Mouse (Mus musculus): ENCODE results near the gene Mecom.

Mecom gene

GRCm38 (mm10) chr3:30009596-30009995 is 538.2 kb downstream of the Mecom start:
- POLR2A ChIA-PET = no interaction called here

GRCm38 (mm10) chr3:30004888-30005405 is 542.9 kb downstream of the Mecom start:
- ChIA-PET POLR2A (no interaction called here), CTCF (interaction anchor here in 1 of 4 experiments (1.1 kb wide), 1 partner anchor 10 kb away, joined by 8 read pairs; no protein-coding TSS in a partner anchor)

More at GRCm38 (mm10) chr3:30009596-30009995, 538.2 kb downstream of the Mecom start:
- CTCF ChIA-PET = no interaction called here

DNA sequence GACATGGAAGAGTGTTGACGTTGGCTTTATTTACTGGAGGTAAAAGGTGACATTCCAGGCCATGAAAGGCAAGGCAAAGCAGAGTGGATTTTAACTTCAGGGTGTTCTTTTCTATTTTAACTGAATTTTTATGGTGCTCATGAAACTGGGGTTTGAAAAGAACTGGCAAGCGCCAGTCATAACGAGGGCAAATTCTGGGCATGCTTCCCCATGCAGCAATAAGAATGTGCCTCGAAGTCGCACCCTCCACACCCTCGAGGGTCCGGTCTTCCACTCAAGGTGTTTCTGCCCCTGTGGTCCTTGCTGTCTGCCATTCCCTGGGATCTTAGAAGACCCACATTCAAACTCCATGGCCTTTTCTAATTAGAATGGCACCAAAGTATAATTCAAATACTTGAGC is 547.5 kb downstream of the Mecom start:
- CTCF ChIA-PET = no interaction called here
- POLR2A ChIA-PET = no interaction called here

DNA sequence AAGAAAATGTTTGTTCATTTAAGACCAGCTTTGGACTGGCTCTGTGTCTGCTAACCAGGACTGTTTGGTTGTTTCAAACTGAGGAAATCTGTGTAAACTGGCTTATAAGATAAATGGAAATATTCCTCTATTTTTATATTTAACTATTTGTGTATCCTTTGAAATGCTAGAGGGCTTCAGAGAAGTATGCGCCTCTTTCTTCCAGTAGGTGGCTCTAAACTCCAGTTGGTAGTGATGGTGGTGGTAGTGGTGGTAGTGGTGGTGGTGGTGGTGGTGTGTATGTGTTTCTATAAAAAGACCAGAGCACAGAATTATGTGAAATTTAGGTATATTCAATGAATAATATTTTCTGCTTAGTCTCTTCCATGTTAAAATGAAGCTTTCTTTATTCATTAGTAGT is 548.8 kb downstream of the Mecom start:
- ChIA-PET CTCF (interaction anchor here in 1 of 4 experiments (1.0 kb wide), 1 partner anchor 16 kb away, joined by 3 read pairs; no protein-coding TSS in a partner anchor), POLR2A (no interaction called here)

GRCm38 (mm10) chr3:29997068-29997467 is 550.7 kb downstream of the Mecom start:
- CTCF ChIA-PET = interaction anchor here in 2 of 4 experiments (0.5 to 0.8 kb wide), 4 partner anchors 96 to 514 kb away, joined by 3 read pairs; no protein-coding TSS in a partner anchor

DNA sequence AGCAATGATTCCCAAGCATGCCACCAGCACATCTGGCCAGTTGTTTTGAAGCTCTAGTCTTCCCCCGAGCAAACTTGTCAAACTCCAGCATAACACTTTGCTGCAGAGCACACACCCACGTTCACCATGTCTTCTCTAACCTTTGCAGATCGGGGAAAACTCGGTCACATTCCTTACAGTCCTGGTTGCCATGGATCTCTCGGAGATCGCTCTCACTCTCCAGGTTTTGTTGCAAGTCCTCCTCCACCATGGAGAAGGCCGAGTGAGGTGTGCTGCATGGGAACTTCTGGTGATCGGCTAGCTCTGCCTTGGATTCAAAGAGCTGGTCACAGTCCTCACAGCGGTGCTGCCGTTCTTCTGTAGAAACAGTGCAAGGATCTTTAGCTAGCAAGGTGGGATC is 554.5 kb downstream of the Mecom start:
- ChIA-PET CTCF (no interaction called here), POLR2A (interaction anchor here in 1 of 4 experiments (0.6 kb wide), 1 partner anchor 34 kb away, joined by 4 read pairs; no protein-coding TSS in a partner anchor)

More at GRCm38 (mm10) chr3:29997068-29997467, 550.7 kb downstream of the Mecom start:
- POLR2A ChIA-PET = no interaction called here

DNA sequence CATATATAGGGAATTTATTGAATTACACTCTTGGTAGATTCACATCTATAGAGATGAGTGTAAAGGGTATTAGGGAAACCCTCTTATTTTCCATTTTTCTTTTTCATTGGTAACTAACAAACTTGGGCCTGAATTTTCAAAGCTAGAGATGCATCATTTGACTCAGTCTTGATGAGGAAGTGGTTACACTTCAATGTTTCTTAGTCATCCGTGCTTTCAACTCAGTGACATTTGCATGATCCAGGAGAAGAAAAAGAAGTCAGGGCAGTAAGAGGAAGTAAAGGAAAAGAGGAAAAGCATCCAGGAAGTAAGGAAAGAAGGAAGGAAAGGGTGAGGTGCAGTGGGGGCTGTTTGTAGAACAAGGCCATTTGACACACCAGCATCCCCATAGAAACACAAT is 556.3 kb downstream of the Mecom start:
- CTCF ChIA-PET = no interaction called here
- POLR2A ChIA-PET = interaction anchor here in 1 of 4 experiments (0.6 kb wide), 1 partner anchor 113 kb away, joined by 3 read pairs; no protein-coding TSS in a partner anchor

DNA sequence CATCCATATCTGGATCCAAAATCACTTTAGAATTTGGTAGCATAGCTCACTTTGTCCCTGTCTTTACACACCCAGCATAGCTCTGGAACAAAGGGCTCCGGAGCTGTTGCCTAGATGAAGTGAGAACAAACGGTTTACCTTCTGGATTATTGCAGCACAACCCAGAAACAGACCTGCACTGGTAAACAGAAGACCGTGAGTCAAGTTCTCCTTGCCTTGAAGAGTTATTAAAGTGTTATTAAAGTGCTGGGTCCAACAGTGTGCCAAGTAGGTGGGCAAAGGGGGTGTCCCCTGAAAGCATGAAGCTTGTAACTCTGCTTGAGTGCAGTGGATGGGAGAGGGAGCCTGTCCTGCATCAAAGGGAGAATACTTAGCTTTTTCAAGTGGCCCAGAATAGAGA is 563.4 kb downstream of the Mecom start:
- CTCF ChIA-PET = no interaction called here
- POLR2A ChIA-PET = interaction anchor here in 1 of 4 experiments (0.6 kb wide), 1 partner anchor 489 kb away, joined by 3 read pairs; no protein-coding TSS in a partner anchor

DNA sequence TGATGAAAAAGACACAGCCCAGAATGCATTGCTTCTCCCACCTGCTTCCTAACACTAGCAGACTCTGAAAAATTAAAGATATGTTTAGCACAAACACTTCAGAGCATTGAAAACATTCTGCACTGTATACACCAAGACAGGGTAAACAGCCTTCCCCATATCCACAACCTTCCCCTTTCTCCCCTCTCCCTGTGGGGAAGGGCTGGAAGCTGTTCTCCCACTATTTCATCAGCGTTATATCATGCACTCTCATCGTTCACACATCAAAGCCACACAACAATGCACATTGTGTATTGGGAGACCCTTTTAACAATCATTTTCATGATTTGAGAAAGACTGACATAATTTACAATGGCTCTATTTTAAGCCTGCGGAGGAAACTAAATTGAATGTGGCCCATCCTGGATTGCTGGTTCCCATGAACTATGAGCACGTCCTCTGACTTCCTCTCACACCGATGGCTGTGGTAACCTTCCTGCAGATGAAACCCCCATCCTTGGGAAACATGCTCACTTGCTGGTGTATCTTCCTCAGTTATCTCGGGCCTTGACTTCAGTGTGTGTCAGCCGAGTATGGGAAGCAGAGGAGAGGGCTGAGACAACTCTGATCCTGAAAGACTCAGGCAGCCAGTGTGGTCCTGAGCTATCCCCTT is 566.4 kb downstream of the Mecom start:
- POLR2A ChIA-PET = no interaction called here
- CTCF ChIA-PET = no interaction called here

GRCm38 (mm10) chr3:29980531-29980930 is 567.3 kb downstream of the Mecom start:
- ChIA-PET CTCF (no interaction called here), POLR2A (no interaction called here)

DNA sequence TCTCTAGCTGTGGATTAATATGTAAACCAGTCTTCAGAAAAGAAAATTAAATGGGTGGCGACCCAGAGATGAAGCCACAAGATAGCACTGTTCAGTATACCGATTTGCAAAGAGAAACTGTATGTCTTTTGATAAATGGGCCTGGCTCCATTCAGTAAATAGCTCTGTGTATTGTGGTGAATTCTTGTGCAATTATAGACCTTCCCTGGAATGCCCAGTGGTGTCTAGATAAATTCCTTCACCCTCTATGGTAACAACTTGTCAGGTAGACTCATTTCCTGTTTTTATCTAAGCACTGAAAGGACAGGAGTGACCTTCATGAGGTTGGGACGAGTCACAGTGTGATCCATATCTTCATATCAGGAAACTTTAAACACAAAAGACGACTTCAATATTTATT is 571.2 kb downstream of the Mecom start:
- CTCF ChIA-PET = no interaction called here

GRCm38 (mm10) chr3:29968433-29968949 is 579.3 kb downstream of the Mecom start:
- CTCF ChIA-PET = no interaction called here
- POLR2A ChIA-PET = no interaction called here

More for the DNA sequence above, 571.2 kb downstream of the Mecom start:
- POLR2A ChIA-PET = no interaction called here

- POLR2A ChIA-PET = no interaction called here
Measured at GRCm38 (mm10) chr3:29963953-29964352, 583.9 kb downstream of the Mecom start.

DNA sequence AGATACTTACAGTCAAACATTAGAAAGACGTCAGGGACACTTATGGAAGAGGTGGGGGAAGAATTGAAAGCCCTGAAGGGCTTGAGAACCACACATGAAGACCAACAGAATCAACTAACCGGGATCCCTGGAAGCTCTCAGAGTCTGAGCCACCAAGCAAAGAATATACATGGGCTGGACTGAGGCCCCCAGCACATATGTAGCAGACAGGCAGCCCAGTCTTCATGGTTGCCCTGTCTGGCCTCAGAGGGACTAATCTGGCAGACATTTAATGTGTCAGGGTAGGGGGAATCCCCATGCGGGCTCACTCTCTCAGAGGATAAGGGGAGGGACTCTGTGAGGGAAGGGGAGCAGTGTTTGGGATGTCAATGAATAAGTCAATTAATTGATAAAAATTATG is 584.4 kb downstream of the Mecom start:
- ChIA-PET POLR2A (no interaction called here), CTCF (no interaction called here)

More at GRCm38 (mm10) chr3:29963953-29964352, 583.9 kb downstream of the Mecom start:
- CTCF ChIA-PET = no interaction called here

DNA sequence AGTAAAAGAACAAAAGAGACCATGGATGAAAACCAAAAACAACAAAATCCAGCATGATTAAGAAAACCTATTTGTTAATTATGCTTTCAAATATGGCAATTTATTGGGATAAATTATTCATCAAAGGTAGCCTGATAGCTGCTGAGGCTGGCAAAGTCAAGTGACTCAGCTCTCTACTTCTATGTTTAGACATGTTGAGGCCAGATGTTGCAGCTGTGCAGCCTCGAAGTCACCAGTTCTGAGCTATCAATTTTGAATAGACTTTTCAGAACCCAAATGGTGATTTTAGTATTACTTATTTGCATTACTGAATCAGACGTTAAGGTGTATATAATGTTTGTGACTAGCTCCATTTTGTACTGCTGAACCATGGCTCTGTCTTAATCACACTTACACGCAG is 588.8 kb downstream of the Mecom start:
- ChIA-PET CTCF (no interaction called here), POLR2A (interaction anchor here in 1 of 4 experiments (0.6 kb wide), 1 partner anchor 34 kb away, joined by 4 read pairs; no protein-coding TSS in a partner anchor)

GRCm38 (mm10) chr3:29957365-29958236 is 590.2 kb downstream of the Mecom start:
- POLR2A ChIA-PET = no interaction called here

DNA sequence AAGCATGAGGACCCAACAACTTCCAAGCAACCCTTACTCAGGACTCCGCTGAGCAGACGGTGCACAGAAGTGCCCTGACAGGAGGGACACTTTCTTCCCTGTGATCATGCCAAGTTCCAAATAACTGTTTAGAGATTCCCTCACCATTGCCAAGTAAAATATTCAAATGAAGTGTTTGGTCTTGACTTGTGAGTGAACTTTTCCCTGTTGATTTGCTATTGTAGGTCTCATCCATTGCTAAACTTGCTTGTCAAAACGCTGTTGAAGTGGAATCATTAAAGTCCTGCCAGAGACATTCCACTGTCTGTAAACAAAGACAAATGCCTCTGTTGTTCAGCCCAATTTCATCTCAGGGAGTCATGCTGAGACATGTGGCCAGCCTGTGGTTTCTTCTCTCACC is 594.5 kb downstream of the Mecom start:
- POLR2A ChIA-PET = no interaction called here
- CTCF ChIA-PET = no interaction called here

More at GRCm38 (mm10) chr3:29957365-29958236, 590.2 kb downstream of the Mecom start:
- CTCF ChIA-PET = no interaction called here

DNA sequence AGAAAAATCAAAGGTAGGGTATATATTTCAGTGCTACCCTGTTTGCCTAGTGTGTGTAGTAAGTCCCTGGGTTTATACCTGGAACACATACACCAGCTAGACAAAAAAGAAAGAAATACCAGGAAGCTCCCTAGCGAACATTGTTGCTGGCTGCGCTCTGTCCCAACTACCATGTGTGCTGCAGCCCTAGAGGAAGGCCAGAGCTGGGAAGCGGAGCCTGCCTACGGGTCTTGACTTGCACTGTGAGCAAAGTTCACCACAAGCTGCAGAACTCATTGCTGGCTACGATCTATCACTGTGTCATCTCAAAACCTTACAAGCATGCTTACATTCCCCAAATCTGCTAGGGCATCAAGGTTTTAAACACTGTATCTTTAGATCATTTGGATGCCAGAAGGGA is 597.0 kb downstream of the Mecom start:
- CTCF ChIA-PET = no interaction called here

GRCm38 (mm10) chr3:29903596-29904308 is 644.1 kb downstream of the Mecom start:
- ChIA-PET POLR2A (no interaction called here), CTCF (interaction anchor here in 1 of 4 experiments (0.6 kb wide), 2 partner anchors 558 to 606 kb away, joined by 3 read pairs; no protein-coding TSS in a partner anchor)

More for the DNA sequence above, 597.0 kb downstream of the Mecom start:
- POLR2A ChIA-PET = no interaction called here

Data from embryonic stem cell, embryonic (primary cell).